Mouse (Mus musculus): ENCODE measurements at regions not wholly inside any gene's neighbourhood (a gene's known extent, or its start where the extent isn't known, plus 50 kb on each side); places are given as distances from the start of the nearest gene placed in this dataset.

DNA sequence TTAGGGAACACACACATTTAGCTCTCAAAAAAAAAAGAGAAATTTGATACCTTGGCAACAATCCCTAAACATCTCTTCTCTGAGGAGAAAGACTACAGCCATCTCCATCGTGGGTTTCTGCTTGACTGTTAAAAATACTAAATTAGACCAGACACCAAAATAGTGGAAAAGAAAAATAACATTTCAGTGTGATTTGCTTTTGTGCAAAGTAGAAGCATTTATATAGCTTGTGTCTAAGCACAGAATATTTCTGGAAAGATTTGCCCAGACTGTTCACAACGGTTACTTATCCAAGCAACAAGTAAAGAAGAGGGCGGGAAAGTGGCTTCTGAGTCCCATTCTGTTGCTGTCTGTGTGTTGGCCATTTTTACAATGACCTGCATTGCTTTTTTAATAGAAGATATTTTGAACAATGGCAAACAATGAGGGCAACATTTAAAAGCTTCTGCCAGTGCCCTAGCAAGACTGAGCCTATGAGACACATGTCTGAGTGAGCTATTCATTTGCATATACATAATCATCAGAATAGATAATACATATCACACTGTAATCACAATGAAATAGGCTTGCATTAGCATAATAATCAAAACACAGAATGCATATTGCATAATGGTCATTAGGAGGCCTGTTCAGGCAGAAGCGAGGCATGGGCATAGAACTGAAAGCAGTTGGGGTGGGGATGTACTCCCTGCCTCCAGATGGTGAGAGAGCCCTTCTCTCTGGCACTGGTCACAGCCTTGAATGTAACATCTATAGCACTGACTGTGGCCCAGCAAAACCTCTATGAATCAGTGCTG, 159.5 kb upstream of the Irf2bp2 start:
- TF ChIP-seq POLR2A (IDR thresholded peaks at IDR 0.05; ENCODE audit: control insufficient read depth in 1 of 2, insufficient read depth in 1 of 2, low read depth in 1 of 2, low read length in 2 of 2, poor library complexity in 1 of 2) (no peak), TAL1 (IDR thresholded peaks at IDR 0.05; ENCODE audit: low read length) (no peak), MAX (IDR thresholded peaks at IDR 0.05; ENCODE audit: low read length) (no peak), CTCF (IDR thresholded peaks at IDR 0.05 in 2 of 3, conservative IDR thresholded peaks at IDR 0.05 in 1 of 3; ENCODE audit: control insufficient read depth in 1 of 3, insufficient read depth in 1 of 3, low read depth in 2 of 3, low read length in 3 of 3, poor library complexity in 1 of 3, severe bottlenecking in 1 of 3) (no peak), USF1 (IDR thresholded peaks at IDR 0.05; ENCODE audit: low read depth, low read length) (no peak), ZNF384 (IDR thresholded peaks at IDR 0.05; ENCODE audit: low read depth, low read length) (no peak), MEF2A (IDR thresholded peaks at IDR 0.05; ENCODE audit: extremely low read depth, insufficient replicate concordance, low read depth, low read length, poor library complexity, severe bottlenecking) (no peak), POLR2AphosphoS2 (IDR thresholded peaks at IDR 0.05; ENCODE audit: low read length) (no peak), KAT2A (conservative IDR thresholded peaks at IDR 0.05; ENCODE audit: low read depth, low read length) (no peak), ELF1 (IDR thresholded peaks at IDR 0.05; ENCODE audit: low read depth, low read length) (no peak), TBP (IDR thresholded peaks at IDR 0.05; ENCODE audit: low read depth, low read length) (no peak), GATA1 (IDR thresholded peaks at IDR 0.05; ENCODE audit: low read depth, low read length) (no peak)
